Mouse (Mus musculus) intestine, postnatal 0 days (tissue): ENCODE data around the gene Sae1. TPM values are rescaled to one million over a fixed set of nuclear protein-coding genes. Genes with fewer than 3 reads are reported as not detected.

ENCODE experiments used
- ATAC-seq: fragments of 200-750 bp; cut with Nextera tagmentation; 2 replicates; pipeline ENCODE4 v1.8.0; 2017; ENCODE audit warnings: mild to moderate bottlenecking, moderate TSS enrichment, moderate library complexity
- H3K27ac ChIP-seq: fragments of 300-500 bp; sonication (generic); 2 replicates; pipeline ENCODE4 v1.5.1; 2014; ENCODE audit warnings: mild to moderate bottlenecking, low read depth, low read length, moderate library complexity
- H3K27me3 ChIP-seq: fragments of 300-500 bp; sonication (generic); replicated peaks from 2 replicates; pipeline ENCODE4 v1.6.1; 2014; ENCODE audit warnings: low read length, mixed read lengths; ENCODE audit not compliant: control insufficient read depth, insufficient read depth
- H3K36me3 ChIP-seq: fragments of 300-500 bp; sonication (generic); 2 replicates; pipeline ENCODE4 v1.6.1; 2014; ENCODE audit warnings: mild to moderate bottlenecking, moderate library complexity; ENCODE audit not compliant: control insufficient read depth, insufficient read depth
- H3K4me1 ChIP-seq: fragments of 300-500 bp; sonication (generic); replicated peaks from 2 replicates; pipeline ENCODE4 v1.6.1; 2014; ENCODE audit warnings: antibody characterized with exemption, low read length, mixed read lengths; ENCODE audit not compliant: control insufficient read depth, insufficient read depth
- H3K4me2 ChIP-seq: fragments of 300-500 bp; sonication (generic); replicated peaks from 2 replicates; pipeline ENCODE4 v1.6.1; 2014; ENCODE audit warnings: low read depth, mild to moderate bottlenecking, moderate library complexity
- H3K4me3 ChIP-seq: fragments of 300-500 bp; sonication (generic); 2 replicates; pipeline ENCODE4 v1.5.1; 2014; ENCODE audit warnings: low read depth, low read length
- H3K9ac ChIP-seq: fragments of 300-500 bp; sonication (generic); 2 replicates; pipeline ENCODE4 v1.6.1; 2014; ENCODE audit warnings: mild to moderate bottlenecking, low read depth, low read length
- H3K9me3 ChIP-seq: fragments of 300-500 bp; sonication (generic); 2 replicates; pipeline ENCODE4 v1.6.1; 2016; ENCODE audit warnings: mixed run types; ENCODE audit not compliant: control insufficient read depth
- CTCF ChIP-seq: sonication (generic); IDR thresholded peaks from 2 replicates; pipeline ENCODE4 v1.5.1; 2016; ENCODE audit warnings: low read depth, mild to moderate bottlenecking, control low read depth, antibody characterized with exemption, moderate library complexity
- WGBS: fragments of 180-500 bp; shearing (Covaris S2); extraction: QIAGEN DNeasy Blood & Tissue Kit; methylation state at CpG from one replicate; pipeline ENCODE4 v1.1.7; 2014; 5-methylcytosine and 5-hydroxymethylcytosine counted together
- polyA plus RNA-seq: library from polyadenylated mRNA; unstranded; fragments of >200 nt; fragmentation: Nextera tagmentation; extraction: Ambion mirVana; gene quantifications from 2 replicates; pipeline ENCODE4 v1.2.1, GENCODE M21; 2015

Sae1 gene
- polyA plus RNA-seq, 1 experiment from 2014 or later: 91.5 TPM

- no peak for TF ChIP-seq CTCF
- Histone ChIP-seq H3K4me1 (no peaks in the 10 kb centered on the region), H3K4me2 (no peak overlapping the region), H3K36me3 (peaks cover 11% of the 10 kb centered on the region), H3K9me3 (no peaks in the 10 kb centered on the region), H3K27me3 (no peaks in the 10 kb centered on the region), H3K4me3 (no peak overlapping the region), H3K27ac (no peak overlapping the region), H3K9ac (no peak overlapping the region)
- no peak for ATAC-seq
- 85% methylated on average over 4 of the region's 4 CpGs for WGBS
Observed at GRCm38 (mm10) chr7:16345297-16345696, 42.3 kb downstream of the Sae1 start.

- Histone ChIP-seq H3K4me3 (no peak overlapping the region), H3K9me3 (no peaks in the 10 kb centered on the region), H3K36me3 (peaks cover 7% of the 10 kb centered on the region), H3K27me3 (no peaks in the 10 kb centered on the region), H3K4me2 (no peak overlapping the region), H3K9ac (no peak overlapping the region), H3K4me1 (no peaks in the 10 kb centered on the region), H3K27ac (no peak overlapping the region)
- TF ChIP-seq CTCF: no peak
- no peak for ATAC-seq
- 80% methylated on average over 3 of the region's 3 CpGs for WGBS
Observed at GRCm38 (mm10) chr7:16344598-16344997, 43.0 kb downstream of the Sae1 start.

- whole genome bisulfite sequencing: 74% methylated on average over 2 of the region's 2 CpGs
- Histone ChIP-seq H3K4me2 (no peak overlapping the region), H3K27ac (no peak overlapping the region), H3K4me3 (no peak overlapping the region), H3K9me3 (no peaks in the 10 kb centered on the region), H3K36me3 (peaks cover 45% of the 10 kb centered on the region), H3K4me1 (no peaks in the 10 kb centered on the region), H3K9ac (no peak overlapping the region), H3K27me3 (no peaks in the 10 kb centered on the region)
- peak; percentile 58 for TF ChIP-seq CTCF
- no peak for ATAC-seq
Observed at GRCm38 (mm10) chr7:16337733-16338132, 49.9 kb downstream of the Sae1 start.

GRCm38 (mm10) chr7:16329146-16329545, 58.5 kb downstream of the Sae1 start:
- Histone ChIP-seq H3K4me3 (no peak overlapping the region), H3K4me2 (no peak overlapping the region), H3K36me3 (peaks cover 58% of the 10 kb centered on the region), H3K27me3 (no peaks in the 10 kb centered on the region), H3K4me1 (no peaks in the 10 kb centered on the region), H3K27ac (no peak overlapping the region), H3K9ac (no peak overlapping the region), H3K9me3 (no peaks in the 10 kb centered on the region)
- WGBS: 71% methylated on average over 3 of the region's 3 CpGs
- no peak for ATAC-seq
- TF ChIP-seq CTCF: no peak

GRCm38 (mm10) chr7:16326607-16326971, 61.0 kb downstream of the Sae1 start:
- no peak for TF ChIP-seq CTCF
- Histone ChIP-seq H3K4me2 (no peak overlapping the region), H3K36me3 (peaks cover 37% of the 10 kb centered on the region), H3K4me3 (no peak overlapping the region), H3K27ac (no peak overlapping the region), H3K9me3 (no peaks in the 10 kb centered on the region), H3K27me3 (no peaks in the 10 kb centered on the region), H3K9ac (no peak overlapping the region), H3K4me1 (no peaks in the 10 kb centered on the region)
- no peak for ATAC-seq
- WGBS: 90% methylated on average over 2 of the region's 2 CpGs

- no peaks in the 10 kb centered on the region for H3K27me3 ChIP-seq
- 18% methylated on average over 8 of the region's 8 CpGs for WGBS
- no peak overlapping the region for H3K4me2 ChIP-seq
- peaks cover 33% of the 10 kb centered on the region for H3K36me3 ChIP-seq
- H3K4me3 ChIP-seq: no peak overlapping the region
- ATAC-seq: peak; percentile 76
- H3K9me3 ChIP-seq: no peaks in the 10 kb centered on the region
- TF ChIP-seq CTCF: peak; percentile 91
- peak overlapping the region; percentile 50; the same call in 1 of the 2 replicates for H3K27ac ChIP-seq
- no peaks in the 10 kb centered on the region for H3K4me1 ChIP-seq
- no peak overlapping the region for H3K9ac ChIP-seq
Observed at GRCm38 (mm10) chr7:16325920-16326606, 61.5 kb downstream of the Sae1 start.
